Mouse (Mus musculus): ENCODE measurements around the gene Col4a6. TPM values are rescaled to one million over a fixed set of nuclear protein-coding genes. Genes with fewer than 3 reads are reported as not detected.

Col4a6 gene
- polyA plus RNA-seq, 1 experiment = 0.36 TPM

- Histone ChIP-seq H3K27ac (ENCODE audit: control insufficient read depth, insufficient read depth, low read length) (no peak overlapping the region), H3K36me3 (ENCODE audit: control insufficient read depth, insufficient read depth, low read length) (no peaks in the 10 kb centered on the region), H3K4me1 (replicated peaks; ENCODE audit: control insufficient read depth, insufficient read depth, low read length) (no peaks in the 10 kb centered on the region), H3K27me3 (ENCODE audit: control insufficient read depth, insufficient read depth, low read length) (no peaks in the 10 kb centered on the region), H3K4me3 (ENCODE audit: control insufficient read depth, insufficient read depth, low read length) (no peak overlapping the region)
- DNase-seq = no peak
- no peak for TF ChIP-seq POLR2A (IDR thresholded peaks at IDR 0.05; ENCODE audit: control insufficient read depth, extremely low read depth, insufficient read depth, low read length, poor library complexity)
- TF ChIP-seq CTCF (IDR thresholded peaks at IDR 0.05; ENCODE audit: borderline replicate concordance, control insufficient read depth, extremely low read depth, insufficient read depth, low read length, poor library complexity) = no peak
- 63% methylated on average over 2 of the region's 2 CpGs for WGBS
Observed at GRCm38 (mm10) chrX:141439423-141439822, 34.5 kb downstream of the Col4a6 start.

- no peak overlapping the region for H3K27ac ChIP-seq (ENCODE audit: control insufficient read depth, insufficient read depth, low read length)
Observed at GRCm38 (mm10) chrX:141436780-141437179, 37.1 kb downstream of the Col4a6 start.

GRCm38 (mm10) chrX:141415318-141415717 lies 58.6 kb downstream of the Col4a6 start:
- H3K27ac ChIP-seq (ENCODE audit: control insufficient read depth, insufficient read depth, low read length) = no peak overlapping the region
- TF ChIP-seq POLR2A (IDR thresholded peaks at IDR 0.05; ENCODE audit: control insufficient read depth, extremely low read depth, insufficient read depth, low read length, poor library complexity) (no peak), CTCF (IDR thresholded peaks at IDR 0.05; ENCODE audit: borderline replicate concordance, control insufficient read depth, extremely low read depth, insufficient read depth, low read length, poor library complexity) (no peak)
- H3K4me3 ChIP-seq (ENCODE audit: control insufficient read depth, insufficient read depth, low read length) = no peak overlapping the region
- DNase-seq = no peak
- WGBS = 56% methylated on average over 2 of the region's 2 CpGs
- no peaks in the 10 kb centered on the region for H3K4me1 ChIP-seq (replicated peaks; ENCODE audit: control insufficient read depth, insufficient read depth, low read length)
- no peaks in the 10 kb centered on the region for H3K36me3 ChIP-seq (ENCODE audit: control insufficient read depth, insufficient read depth, low read length)
- H3K27me3 ChIP-seq (ENCODE audit: control insufficient read depth, insufficient read depth, low read length) = no peaks in the 10 kb centered on the region

More at GRCm38 (mm10) chrX:141436780-141437179, 37.1 kb downstream of the Col4a6 start:
- no peaks in the 10 kb centered on the region for H3K4me1 ChIP-seq (replicated peaks; ENCODE audit: control insufficient read depth, insufficient read depth, low read length)
- no peak for DNase-seq
- H3K36me3 ChIP-seq (ENCODE audit: control insufficient read depth, insufficient read depth, low read length) = no peaks in the 10 kb centered on the region
- no peaks in the 10 kb centered on the region for H3K27me3 ChIP-seq (ENCODE audit: control insufficient read depth, insufficient read depth, low read length)
- no peak overlapping the region for H3K4me3 ChIP-seq (ENCODE audit: control insufficient read depth, insufficient read depth, low read length)
- 84% methylated on average over 6 of the region's 6 CpGs for whole genome bisulfite sequencing
- TF ChIP-seq CTCF (IDR thresholded peaks at IDR 0.05; ENCODE audit: borderline replicate concordance, control insufficient read depth, extremely low read depth, insufficient read depth, low read length, poor library complexity) = no peak
- no peak for TF ChIP-seq POLR2A (IDR thresholded peaks at IDR 0.05; ENCODE audit: control insufficient read depth, extremely low read depth, insufficient read depth, low read length, poor library complexity)

- Histone ChIP-seq H3K36me3 (ENCODE audit: control insufficient read depth, insufficient read depth, low read length) (no peaks in the 10 kb centered on the region), H3K27me3 (ENCODE audit: control insufficient read depth, insufficient read depth, low read length) (no peaks in the 10 kb centered on the region), H3K27ac (ENCODE audit: control insufficient read depth, insufficient read depth, low read length) (no peak overlapping the region), H3K4me1 (replicated peaks; ENCODE audit: control insufficient read depth, insufficient read depth, low read length) (no peaks in the 10 kb centered on the region), H3K4me3 (ENCODE audit: control insufficient read depth, insufficient read depth, low read length) (no peak overlapping the region)
- DNase-seq = no peak
- WGBS = 91% methylated on average over 3 of the region's 3 CpGs
- TF ChIP-seq POLR2A (IDR thresholded peaks at IDR 0.05; ENCODE audit: control insufficient read depth, extremely low read depth, insufficient read depth, low read length, poor library complexity) (no peak), CTCF (IDR thresholded peaks at IDR 0.05; ENCODE audit: borderline replicate concordance, control insufficient read depth, extremely low read depth, insufficient read depth, low read length, poor library complexity) (no peak)
Observed at GRCm38 (mm10) chrX:141396243-141396642, 77.6 kb downstream of the Col4a6 start.

GRCm38 (mm10) chrX:141385399-141386105 lies 88.3 kb downstream of the Col4a6 start:
- Histone ChIP-seq H3K36me3 (ENCODE audit: control insufficient read depth, insufficient read depth, low read length) (no peaks in the 10 kb centered on the region), H3K4me3 (ENCODE audit: control insufficient read depth, insufficient read depth, low read length) (no peak overlapping the region), H3K4me1 (replicated peaks; ENCODE audit: control insufficient read depth, insufficient read depth, low read length) (no peaks in the 10 kb centered on the region)

GRCm38 (mm10) chrX:141384632-141385031 lies 89.2 kb downstream of the Col4a6 start:
- H3K36me3 ChIP-seq (ENCODE audit: control insufficient read depth, insufficient read depth, low read length) = no peaks in the 10 kb centered on the region
- H3K4me1 ChIP-seq (replicated peaks; ENCODE audit: control insufficient read depth, insufficient read depth, low read length) = no peaks in the 10 kb centered on the region
- H3K4me3 ChIP-seq (ENCODE audit: control insufficient read depth, insufficient read depth, low read length) = no peak overlapping the region
- H3K27me3 ChIP-seq (ENCODE audit: control insufficient read depth, insufficient read depth, low read length) = no peaks in the 10 kb centered on the region
- TF ChIP-seq POLR2A (IDR thresholded peaks at IDR 0.05; ENCODE audit: control insufficient read depth, extremely low read depth, insufficient read depth, low read length, poor library complexity) (no peak), CTCF (IDR thresholded peaks at IDR 0.05; ENCODE audit: borderline replicate concordance, control insufficient read depth, extremely low read depth, insufficient read depth, low read length, poor library complexity) (no peak)
- H3K27ac ChIP-seq (ENCODE audit: control insufficient read depth, insufficient read depth, low read length) = no peak overlapping the region
- WGBS = 82% methylated on average over 2 of the region's 2 CpGs
- DNase-seq = no peak

More at GRCm38 (mm10) chrX:141385399-141386105, 88.3 kb downstream of the Col4a6 start:
- DNase-seq = no peak
- 81% methylated on average over 3 of the region's 3 CpGs for WGBS
- H3K27ac ChIP-seq (ENCODE audit: control insufficient read depth, insufficient read depth, low read length) = no peak overlapping the region
- no peak for TF ChIP-seq POLR2A (IDR thresholded peaks at IDR 0.05; ENCODE audit: control insufficient read depth, extremely low read depth, insufficient read depth, low read length, poor library complexity)
- TF ChIP-seq CTCF (IDR thresholded peaks at IDR 0.05; ENCODE audit: borderline replicate concordance, control insufficient read depth, extremely low read depth, insufficient read depth, low read length, poor library complexity) = no peak
- H3K27me3 ChIP-seq (ENCODE audit: control insufficient read depth, insufficient read depth, low read length) = no peaks in the 10 kb centered on the region
